Mouse (Mus musculus) midbrain, embryonic 16.5 days (tissue): ENCODE data around the gene Gm13691. TPM values are rescaled to one million over a fixed set of nuclear protein-coding genes. Genes with fewer than 3 reads are reported as not detected.
"Not testable (repeated sequence)": the region's sequence is repeated elsewhere in the genome, so short reads cannot be mapped to it uniquely, and the experiment has no call there.

Source experiments
- ATAC-seq: fragments of 200-750 bp; cut with Nextera tagmentation; 2 replicates; pipeline ENCODE4 v1.8.0; 2017; ENCODE audit warnings: moderate TSS enrichment
- H3K27ac ChIP-seq: fragments of 300-500 bp; sonication (generic); 2 replicates; pipeline ENCODE4 v1.5.1; 2014; ENCODE audit warnings: mild to moderate bottlenecking, low read length, mixed read lengths
- H3K27me3 ChIP-seq: fragments of 300-500 bp; sonication (generic); 2 replicates; pipeline ENCODE4 v1.6.1; 2014; ENCODE audit warnings: low read depth, low read length, mixed read lengths; ENCODE audit not compliant: control insufficient read depth, insufficient read depth
- H3K36me3 ChIP-seq: fragments of 300-500 bp; sonication (generic); 2 replicates; pipeline ENCODE4 v1.6.1; 2014; ENCODE audit warnings: mild to moderate bottlenecking, low read length, moderate library complexity, mixed read lengths; ENCODE audit not compliant: control insufficient read depth, insufficient read depth
- H3K4me1 ChIP-seq: fragments of 300-500 bp; sonication (generic); 2 replicates; pipeline ENCODE4 v1.6.1; 2014; ENCODE audit warnings: mild to moderate bottlenecking, low read length, mixed read lengths; ENCODE audit not compliant: control insufficient read depth, insufficient read depth
- H3K4me2 ChIP-seq: fragments of 300-500 bp; sonication (generic); 2 replicates; pipeline ENCODE4 v1.6.1; 2014; ENCODE audit warnings: mild to moderate bottlenecking, low read length, mixed read lengths
- H3K4me3 ChIP-seq: fragments of 300-500 bp; sonication (generic); 2 replicates; pipeline ENCODE4 v1.5.1; 2014; ENCODE audit warnings: low read depth, mild to moderate bottlenecking, low read length, moderate library complexity, mixed read lengths
- H3K9ac ChIP-seq: fragments of 300-500 bp; sonication (generic); 2 replicates; pipeline ENCODE4 v1.6.1; 2014; ENCODE audit warnings: low read depth, low read length, mixed read lengths
- H3K9me3 ChIP-seq: fragments of 300-500 bp; sonication (generic); replicated peaks from 2 replicates; pipeline ENCODE4 v1.6.1; 2014; ENCODE audit warnings: mild to moderate bottlenecking, low read length, mixed read lengths; ENCODE audit not compliant: control insufficient read depth, poor library complexity, severe bottlenecking
- WGBS: fragments of 180-500 bp; shearing (Covaris S2); extraction: QIAGEN DNeasy Blood & Tissue Kit; methylation state at CpG from one replicate; pipeline ENCODE4 v1.1.7; 2014; 5-methylcytosine and 5-hydroxymethylcytosine counted together
- polyA plus RNA-seq: library from polyadenylated mRNA; unstranded; fragments of >200 nt; fragmentation: Nextera tagmentation; extraction: Ambion mirVana; gene quantifications from 2 replicates; pipeline ENCODE4 v1.2.1, GENCODE M21; 2015

The Gm13691 gene
- polyA plus RNA-seq, 1 experiment from 2014 or later, result not detected

DNA sequence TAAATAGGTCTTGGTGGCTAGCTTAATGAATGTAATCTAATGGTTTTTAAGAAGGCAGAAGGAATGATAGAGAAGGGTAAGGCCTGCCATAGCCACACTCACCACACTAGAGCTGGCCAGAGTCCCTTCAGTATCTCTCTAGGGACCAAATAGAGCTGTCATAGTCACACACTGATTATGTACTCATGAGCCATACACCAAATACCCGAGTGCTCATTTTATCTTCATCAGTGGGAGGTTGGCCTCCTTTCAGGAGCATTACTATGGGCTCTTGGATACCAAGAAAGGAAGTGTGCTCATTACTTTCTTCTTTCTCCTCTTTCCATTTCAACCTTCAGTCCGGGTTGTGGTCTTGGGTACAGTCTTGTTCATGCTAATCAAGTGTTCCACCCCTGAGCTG lies 31.6 kb downstream of the Gm13691 start:
- Histone ChIP-seq H3K27ac (no peak overlapping the region), H3K9ac (no peak overlapping the region), H3K4me1 (no peaks in the 10 kb centered on the region), H3K4me2 (no peak overlapping the region), H3K36me3 (no peaks in the 10 kb centered on the region), H3K9me3 (no peaks in the 10 kb centered on the region), H3K27me3 (no peaks in the 10 kb centered on the region), H3K4me3 (no peak overlapping the region)
- WGBS, result 75% methylated on average over 2 of the region's 2 CpGs
- ATAC-seq, result no peak

- H3K4me1 ChIP-seq, result no peaks in the 10 kb centered on the region
- 97% methylated on average over 2 of the region's 2 CpGs for WGBS
- H3K4me2 ChIP-seq, result no peak overlapping the region
Measured at GRCm38 (mm10) chr2:84022905-84023304, 32.6 kb downstream of the Gm13691 start.

DNA sequence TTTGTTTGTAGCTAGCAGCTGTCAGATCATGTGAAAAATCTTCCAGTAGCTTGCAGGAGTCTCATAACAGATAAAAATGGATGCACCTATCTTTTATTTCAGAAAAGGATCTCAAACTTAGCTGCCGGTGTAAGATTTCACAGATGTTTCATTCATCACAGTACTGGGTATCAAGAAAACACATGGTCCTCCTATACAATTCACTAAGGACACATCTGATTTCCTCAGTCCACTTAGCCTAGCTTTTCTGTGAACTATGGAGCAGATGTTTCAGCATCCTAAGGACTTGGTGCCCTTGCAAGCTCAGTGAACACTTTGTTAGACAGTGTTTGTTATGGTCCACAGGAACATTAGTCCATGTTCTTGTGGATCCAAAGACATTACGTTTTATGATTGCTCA lies 33.0 kb downstream of the Gm13691 start:
- no peaks in the 10 kb centered on the region for H3K36me3 ChIP-seq
- no peak overlapping the region for H3K4me3 ChIP-seq
- H3K4me2 ChIP-seq, result no peak overlapping the region
- WGBS, result 84% methylated on average over 2 of the region's 2 CpGs
- ATAC-seq, result no peak
- no peaks in the 10 kb centered on the region for H3K27me3 ChIP-seq
- no peak overlapping the region for H3K27ac ChIP-seq
- H3K9me3 ChIP-seq, result no peaks in the 10 kb centered on the region
- no peak overlapping the region for H3K9ac ChIP-seq
- H3K4me1 ChIP-seq, result no peaks in the 10 kb centered on the region

More at GRCm38 (mm10) chr2:84022905-84023304, 32.6 kb downstream of the Gm13691 start:
- H3K9ac ChIP-seq, result no peak overlapping the region
- H3K4me3 ChIP-seq, result no peak overlapping the region
- no peaks in the 10 kb centered on the region for H3K36me3 ChIP-seq
- ATAC-seq, result no peak
- H3K27ac ChIP-seq, result no peak overlapping the region
- H3K9me3 ChIP-seq, result no peaks in the 10 kb centered on the region
- H3K27me3 ChIP-seq, result no peaks in the 10 kb centered on the region

DNA sequence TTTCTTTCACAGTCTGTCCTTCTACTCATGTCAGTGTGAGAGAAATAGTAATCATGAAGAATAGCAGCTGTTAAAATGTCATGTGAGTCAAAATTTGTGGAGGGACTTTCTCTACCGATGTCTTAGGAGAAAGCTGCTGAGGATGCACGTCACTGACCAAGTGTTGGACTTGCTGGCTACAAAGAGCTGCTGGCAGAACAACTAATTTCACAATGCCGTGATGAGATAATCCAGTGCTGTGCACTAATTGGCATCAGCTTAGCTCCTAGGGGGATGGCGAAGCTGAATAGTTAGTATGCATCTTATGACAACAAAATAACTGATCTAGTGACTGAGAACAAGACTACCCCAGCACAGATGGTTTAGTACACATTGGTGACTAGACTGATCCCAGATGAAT lies 34.9 kb downstream of the Gm13691 start:
- H3K36me3 ChIP-seq, result no peaks in the 10 kb centered on the region
- ATAC-seq, result no peak
- H3K4me1 ChIP-seq, result no peaks in the 10 kb centered on the region
- H3K4me2 ChIP-seq, result no peak overlapping the region
- H3K27me3 ChIP-seq, result no peaks in the 10 kb centered on the region
- H3K4me3 ChIP-seq, result no peak overlapping the region
- no peaks in the 10 kb centered on the region for H3K9me3 ChIP-seq
- 20% methylated on average over 4 of the region's 4 CpGs for WGBS
- H3K27ac ChIP-seq, result no peak overlapping the region
- H3K9ac ChIP-seq, result no peak overlapping the region

DNA sequence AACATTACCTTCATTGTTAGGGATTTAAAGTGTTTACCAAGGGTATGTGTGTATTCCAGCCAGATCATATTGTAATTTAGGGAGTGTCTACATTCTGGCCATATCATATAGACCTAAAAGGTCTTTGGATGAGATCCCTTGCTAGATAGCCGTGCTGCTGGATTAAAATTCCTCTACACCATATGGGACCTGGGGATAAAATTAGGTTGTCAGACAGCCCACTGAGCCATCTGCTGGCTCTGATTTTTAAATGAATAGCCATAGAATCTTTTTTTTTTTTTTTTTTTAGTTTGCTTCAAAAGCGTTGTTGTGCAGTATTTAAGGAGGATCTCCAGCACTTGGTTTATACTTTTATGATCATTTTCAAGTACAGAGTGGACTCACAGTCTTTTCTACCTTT lies 42.2 kb downstream of the Gm13691 start:
- Histone ChIP-seq H3K27ac (no peak overlapping the region), H3K4me3 (no peak overlapping the region), H3K4me1 (no peaks in the 10 kb centered on the region), H3K9me3 (no peaks in the 10 kb centered on the region), H3K4me2 (no peak overlapping the region), H3K9ac (no peak overlapping the region), H3K27me3 (no peaks in the 10 kb centered on the region), H3K36me3 (no peaks in the 10 kb centered on the region)
- ATAC-seq, result no peak
- WGBS, result 88% methylated on average over 2 of the region's 2 CpGs

DNA sequence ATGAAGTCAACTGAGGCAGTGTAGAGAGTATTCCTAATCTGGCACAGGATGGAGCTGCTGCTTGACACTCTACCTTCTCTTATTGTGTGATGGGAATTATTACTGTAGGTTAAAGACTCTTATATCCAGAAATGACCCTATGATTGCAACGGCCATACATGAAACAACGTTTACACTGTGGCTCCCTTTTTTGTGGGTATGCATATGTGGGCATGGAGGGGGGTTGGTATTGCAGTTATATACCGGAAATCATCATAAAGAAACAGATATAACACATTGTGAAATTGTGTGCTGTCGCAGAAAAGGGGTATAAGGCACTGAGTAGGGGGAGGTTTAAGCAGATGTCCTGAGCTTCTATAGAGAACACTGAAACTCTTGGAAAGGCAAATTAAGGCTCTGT lies 45.6 kb downstream of the Gm13691 start:
- ATAC-seq, result no peak
- Histone ChIP-seq H3K9ac (no peak overlapping the region), H3K4me2 (no peak overlapping the region), H3K4me3 (no peak overlapping the region), H3K9me3 (no peaks in the 10 kb centered on the region), H3K36me3 (no peaks in the 10 kb centered on the region), H3K27me3 (no peaks in the 10 kb centered on the region), H3K4me1 (no peaks in the 10 kb centered on the region), H3K27ac (no peak overlapping the region)
- WGBS, result 94% methylated on average over 4 of the region's 4 CpGs

DNA sequence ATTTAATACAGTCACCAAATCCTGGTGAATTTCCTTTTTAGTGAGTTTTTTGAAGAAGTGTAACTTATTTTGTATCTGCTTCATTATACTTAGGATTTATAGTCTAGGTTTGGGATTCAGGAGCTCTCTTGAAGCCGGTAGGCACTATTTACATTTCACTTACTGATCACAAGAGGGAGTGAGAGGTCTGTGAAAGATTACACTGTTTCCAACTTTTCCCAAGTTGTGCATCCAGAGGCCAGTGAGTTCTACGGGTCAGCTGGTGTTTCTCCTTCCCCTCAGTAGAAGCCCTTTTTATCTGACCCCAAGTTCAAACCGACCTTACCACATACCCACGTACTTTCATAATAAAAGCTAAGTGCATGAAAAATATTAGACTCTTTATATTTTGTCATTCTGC lies 47.0 kb downstream of the Gm13691 start:
- 34% methylated on average over 4 of the region's 4 CpGs for WGBS
- no peaks in the 10 kb centered on the region for H3K4me1 ChIP-seq
- no peak overlapping the region for H3K4me3 ChIP-seq
- no peaks in the 10 kb centered on the region for H3K36me3 ChIP-seq
- no peak overlapping the region for H3K4me2 ChIP-seq
- no peak overlapping the region for H3K9ac ChIP-seq
- ATAC-seq, result no peak
- no peaks in the 10 kb centered on the region for H3K27me3 ChIP-seq
- no peaks in the 10 kb centered on the region for H3K9me3 ChIP-seq
- no peak overlapping the region for H3K27ac ChIP-seq

GRCm38 (mm10) chr2:84037943-84038342 lies 47.6 kb downstream of the Gm13691 start:
- not testable (repeated sequence) for ATAC-seq, H3K36me3 ChIP-seq, H3K4me3 ChIP-seq, H3K9ac ChIP-seq, H3K9me3 ChIP-seq, H3K4me2 ChIP-seq, H3K27ac ChIP-seq, H3K27me3 ChIP-seq, H3K4me1 ChIP-seq
- 81% methylated on average over 1 of the region's 1 CpGs for WGBS

DNA sequence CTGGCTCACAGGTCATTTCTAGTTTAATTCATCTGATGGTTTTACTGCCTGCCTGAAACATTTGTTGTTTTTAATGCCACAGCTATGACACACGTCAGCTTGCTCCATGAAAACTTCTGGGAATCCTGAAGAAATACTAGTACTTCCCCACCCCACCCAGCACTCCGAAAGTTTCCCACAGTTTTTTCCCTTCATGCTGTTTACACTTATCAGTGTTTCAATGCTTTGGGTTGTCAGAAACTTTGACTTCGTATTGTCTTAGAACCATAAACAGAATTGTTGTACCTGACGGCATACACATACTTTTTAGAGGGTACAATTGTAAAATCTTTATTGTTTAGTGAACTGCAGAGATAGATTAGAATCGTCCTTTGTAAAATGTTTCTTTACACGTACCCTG lies 48.9 kb downstream of the Gm13691 start:
- no peak overlapping the region for H3K27ac ChIP-seq
- WGBS, result 73% methylated on average over 6 of the region's 6 CpGs
- no peak overlapping the region for H3K4me3 ChIP-seq
- no peak overlapping the region for H3K4me2 ChIP-seq
- H3K36me3 ChIP-seq, result no peaks in the 10 kb centered on the region
- ATAC-seq, result no peak
- H3K9me3 ChIP-seq, result no peaks in the 10 kb centered on the region
- H3K9ac ChIP-seq, result no peak overlapping the region
- no peaks in the 10 kb centered on the region for H3K4me1 ChIP-seq
- H3K27me3 ChIP-seq, result no peaks in the 10 kb centered on the region
